Mouse (Mus musculus): Measurements from ENCODE around the gene Gm49396. TPM values are rescaled to one million over a fixed set of nuclear protein-coding genes. Genes with fewer than 3 reads are reported as not detected.

The Gm49396 gene
- polyA plus RNA-seq, 2 experiments, result 0.99 to 1.4 TPM

DNA sequence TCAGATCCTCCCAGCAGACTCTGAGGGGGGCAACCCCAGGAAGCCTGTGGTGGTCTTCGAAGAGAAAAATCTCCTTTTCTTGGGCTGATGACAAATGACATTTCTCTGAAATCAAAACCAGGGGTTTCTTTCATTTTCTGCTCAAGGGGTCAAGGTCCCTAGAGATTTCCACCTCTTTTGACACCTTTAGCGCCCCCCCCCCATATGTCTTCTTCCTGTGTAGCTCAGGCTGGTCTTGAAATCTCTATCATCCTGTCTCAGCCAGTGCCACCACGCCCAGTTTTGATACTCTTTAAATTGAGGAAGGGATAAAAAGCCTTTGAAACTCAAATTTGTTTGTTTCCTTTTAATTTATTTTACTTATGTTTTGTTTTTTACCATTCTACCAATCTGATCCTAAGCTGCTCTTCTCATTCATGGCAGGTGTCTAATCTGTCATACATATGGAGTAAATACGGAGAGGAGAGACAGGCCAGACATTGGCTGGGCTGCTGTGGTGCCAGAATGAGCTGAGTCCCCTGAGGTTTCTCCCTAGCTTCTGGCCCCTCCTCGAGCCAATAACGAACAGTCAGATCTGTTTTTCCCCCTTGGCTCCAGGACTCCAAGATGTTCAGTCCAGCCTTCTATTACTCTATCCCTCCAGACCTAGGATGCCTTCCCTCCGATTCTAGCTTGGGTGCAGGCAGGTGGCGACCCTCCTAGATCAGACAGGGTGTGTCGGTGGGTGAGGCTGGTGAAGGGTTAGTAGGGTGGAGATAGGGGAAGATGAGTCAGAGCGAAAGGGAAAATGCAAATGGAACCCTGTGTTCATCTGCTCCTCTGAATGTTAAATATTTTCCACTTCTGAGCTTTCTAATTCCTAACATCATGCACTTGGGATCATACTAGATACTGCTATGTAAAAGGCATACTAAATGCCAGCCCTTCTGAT is 30.7 kb downstream of the Gm49396 start:
- Histone ChIP-seq H3K9me3 (ENCODE audit: control insufficient read depth, low read length) (no peaks in the 10 kb centered on the region), H3K27ac (no peak overlapping the region), H3K4me1 (replicated peaks; ENCODE audit: control insufficient read depth in 2 of 2, insufficient read depth in 2 of 2, low read length in 1 of 2) (peaks cover 10 to 19% of the 10 kb centered on the region in 2 experiments; a peak in 3 of 4 replicates), H3K36me3 (replicated peaks; ENCODE audit: control insufficient read depth, insufficient read depth, low read depth) (no peaks in the 10 kb centered on the region), H3K27me3 (ENCODE audit: control insufficient read depth, insufficient read depth, low read length) (no peaks in the 10 kb centered on the region), H3K4me2 (ENCODE audit: low read depth) (no peak overlapping the region), H3K4me3 (ENCODE audit: insufficient read depth in 1 of 2, low read depth in 2 of 2, low read length in 2 of 2) (no peak overlapping the region), H3K9ac (replicated peaks) (no peak overlapping the region; the same call in 1 of the 2 replicates)
- no peak for DNase-seq (ENCODE audit: low read depth in 3 of 3, low spot score in 3 of 3)
- 48% methylated on average over 10 of the region's 10 CpGs for WGBS (ENCODE audit: insufficient replicate concordance)
- ATAC-seq (ENCODE audit: insufficient read depth), result no peak
- TF ChIP-seq CTCF (IDR thresholded peaks at IDR 0.05; ENCODE audit: low read depth) (no peak), EP300 (IDR thresholded peaks at IDR 0.05; ENCODE audit: low read depth) (no peak)

DNA sequence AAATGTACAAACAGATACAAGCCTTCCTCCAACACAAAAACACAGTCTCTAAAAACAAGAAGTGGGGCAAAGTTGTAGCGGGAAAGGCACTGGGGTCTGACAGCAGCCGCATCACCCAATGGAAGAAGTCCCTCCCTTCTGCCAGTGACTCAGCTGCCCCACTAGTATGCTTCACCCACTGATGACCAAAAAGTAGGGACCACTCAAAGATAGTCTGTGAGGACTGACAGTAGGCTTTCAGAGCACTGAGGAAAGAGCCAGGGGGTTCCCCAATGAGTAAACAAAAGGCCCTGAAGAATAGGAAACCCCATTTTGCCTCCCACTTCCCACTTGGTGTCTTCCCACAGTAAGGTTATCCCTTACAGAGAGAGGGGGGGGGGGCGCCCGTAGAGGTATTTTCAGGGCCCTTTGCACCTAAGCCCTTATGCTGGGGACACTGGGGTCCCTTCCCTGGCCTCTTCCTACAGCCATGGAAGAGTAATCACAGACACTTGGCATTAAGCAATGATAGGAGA is 31.4 kb downstream of the Gm49396 start:
- Histone ChIP-seq H3K9me3 (ENCODE audit: control insufficient read depth, low read length) (no peaks in the 10 kb centered on the region), H3K4me1 (replicated peaks; ENCODE audit: control insufficient read depth in 2 of 2, insufficient read depth in 2 of 2, low read length in 1 of 2) (peaks cover 10 to 19% of the 10 kb centered on the region in 2 experiments; a peak in 3 of 4 replicates), H3K27me3 (ENCODE audit: control insufficient read depth, insufficient read depth, low read length) (no peaks in the 10 kb centered on the region), H3K36me3 (replicated peaks; ENCODE audit: control insufficient read depth, insufficient read depth, low read depth) (no peaks in the 10 kb centered on the region), H3K9ac (replicated peaks) (no peak overlapping the region), H3K4me3 (ENCODE audit: insufficient read depth in 1 of 2, low read depth in 2 of 2, low read length in 2 of 2) (no peak overlapping the region), H3K4me2 (ENCODE audit: low read depth) (no peak overlapping the region), H3K27ac (no peak overlapping the region)
- TF ChIP-seq EP300 (IDR thresholded peaks at IDR 0.05; ENCODE audit: low read depth), result no peak
- TF ChIP-seq CTCF (IDR thresholded peaks at IDR 0.05; ENCODE audit: low read depth), result no peak
- WGBS (ENCODE audit: insufficient replicate concordance), result 44% methylated on average over 4 of the region's 4 CpGs
- ATAC-seq (ENCODE audit: insufficient read depth), result no peak
- no peak for DNase-seq (ENCODE audit: low read depth in 3 of 3, low spot score in 3 of 3)

DNA sequence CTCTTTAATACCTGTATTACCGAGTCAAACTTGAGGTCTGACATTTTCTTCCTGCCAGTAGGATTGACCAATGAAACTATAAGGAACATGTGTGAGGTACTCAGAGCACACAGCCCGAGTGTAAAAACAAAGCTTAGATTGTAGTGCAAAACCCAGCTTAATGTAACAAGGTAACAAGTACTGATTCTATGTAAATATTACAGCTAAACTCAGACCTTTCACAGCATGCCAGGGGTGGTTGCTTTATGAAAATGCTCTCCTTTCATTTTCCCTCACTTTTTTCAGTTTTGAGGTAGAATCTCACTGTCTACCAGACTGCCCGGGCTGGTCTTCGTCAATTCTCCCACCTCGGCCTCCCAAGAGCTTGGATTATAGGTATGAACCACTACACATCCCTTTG is 32.9 kb downstream of the Gm49396 start:
- Histone ChIP-seq H3K9ac (replicated peaks) (no peak overlapping the region), H3K4me1 (replicated peaks; ENCODE audit: control insufficient read depth in 2 of 2, insufficient read depth in 2 of 2, low read length in 1 of 2) (peaks cover 6 to 16% of the 10 kb centered on the region in 2 experiments; a peak in 3 of 4 replicates), H3K9me3 (ENCODE audit: control insufficient read depth, low read length) (no peaks in the 10 kb centered on the region), H3K36me3 (replicated peaks; ENCODE audit: control insufficient read depth, insufficient read depth, low read depth) (no peaks in the 10 kb centered on the region), H3K4me3 (ENCODE audit: insufficient read depth in 1 of 2, low read depth in 2 of 2, low read length in 2 of 2) (no peak overlapping the region), H3K27me3 (ENCODE audit: control insufficient read depth, insufficient read depth, low read length) (no peaks in the 10 kb centered on the region), H3K27ac (no peak overlapping the region), H3K4me2 (ENCODE audit: low read depth) (no peak overlapping the region)
- TF ChIP-seq CTCF (IDR thresholded peaks at IDR 0.05; ENCODE audit: low read depth), result no peak
- no peak for TF ChIP-seq EP300 (IDR thresholded peaks at IDR 0.05; ENCODE audit: low read depth)
- ATAC-seq (ENCODE audit: insufficient read depth) (no peak), DNase-seq (ENCODE audit: low read depth in 3 of 3, low spot score in 3 of 3) (no peak)
- 63% methylated on average over 5 of the region's 5 CpGs for WGBS (ENCODE audit: insufficient replicate concordance)

DNA sequence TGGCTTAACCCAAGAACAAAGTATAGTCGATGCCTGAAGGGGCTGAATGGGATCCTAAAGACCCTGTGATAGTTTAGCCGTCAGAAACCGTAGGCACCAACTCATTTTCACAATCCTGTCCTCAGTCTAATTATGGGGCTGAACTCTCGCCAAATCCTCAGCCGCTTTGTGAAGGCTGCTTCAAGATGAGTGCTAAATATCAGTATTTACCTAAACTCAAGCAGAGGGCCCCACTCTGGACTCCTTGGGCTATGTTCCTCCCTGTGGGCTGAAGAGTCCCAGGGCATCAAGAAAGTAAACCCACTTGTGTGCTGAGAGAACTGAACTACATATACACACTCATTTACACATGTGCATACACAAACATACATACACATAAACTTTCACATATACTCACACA is 33.7 kb downstream of the Gm49396 start:
- Histone ChIP-seq H3K4me1 (replicated peaks; ENCODE audit: control insufficient read depth in 2 of 2, insufficient read depth in 2 of 2, low read length in 1 of 2) (peaks cover 6 to 16% of the 10 kb centered on the region in 2 experiments; a peak in 3 of 4 replicates), H3K27me3 (ENCODE audit: control insufficient read depth, insufficient read depth, low read length) (no peaks in the 10 kb centered on the region), H3K27ac (no peak overlapping the region), H3K4me3 (ENCODE audit: insufficient read depth in 1 of 2, low read depth in 2 of 2, low read length in 2 of 2) (no peak overlapping the region), H3K36me3 (replicated peaks; ENCODE audit: control insufficient read depth, insufficient read depth, low read depth) (no peaks in the 10 kb centered on the region), H3K9ac (replicated peaks) (no peak overlapping the region), H3K9me3 (ENCODE audit: control insufficient read depth, low read length) (no peaks in the 10 kb centered on the region), H3K4me2 (ENCODE audit: low read depth) (no peak overlapping the region)
- TF ChIP-seq EP300 (IDR thresholded peaks at IDR 0.05; ENCODE audit: low read depth) (no peak), CTCF (IDR thresholded peaks at IDR 0.05; ENCODE audit: low read depth) (no peak)
- DNase-seq (ENCODE audit: low read depth in 3 of 3, low spot score in 3 of 3) (no peak), ATAC-seq (ENCODE audit: insufficient read depth) (no peak)
- 56% methylated on average over 5 of the region's 5 CpGs for WGBS (ENCODE audit: insufficient replicate concordance)

DNA sequence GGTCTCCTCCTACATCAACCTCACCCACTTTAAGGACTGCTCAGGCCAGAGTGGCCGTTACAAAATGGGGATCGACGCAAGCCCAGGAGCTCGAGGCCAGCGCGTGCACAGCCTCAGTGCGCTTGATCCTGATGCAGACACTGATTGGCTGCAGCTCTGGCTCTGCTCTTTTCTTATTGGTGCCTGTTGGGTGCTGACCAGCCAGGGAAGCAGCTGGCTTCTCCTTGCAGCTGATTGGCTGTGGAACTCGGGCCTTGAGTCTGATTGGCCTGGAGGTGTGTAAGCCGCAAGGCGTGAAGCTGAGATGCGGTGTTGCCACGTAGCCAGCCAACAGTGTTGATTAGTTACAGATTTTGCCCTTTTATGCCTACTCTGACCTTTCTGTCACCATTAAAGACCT is 35.6 kb downstream of the Gm49396 start, which contains the start of gene Zbtb32:
Gene Zbtb32, minus strand, starts transcription at position 124 of the 400 bp plus-strand sequence.
- TF ChIP-seq EP300 (IDR thresholded peaks at IDR 0.05; ENCODE audit: low read depth) (no peak), CTCF (IDR thresholded peaks at IDR 0.05; ENCODE audit: low read depth) (no peak)
- WGBS (ENCODE audit: insufficient replicate concordance), result 87% methylated on average over 12 of the region's 12 CpGs
- no peak for DNase-seq (ENCODE audit: low read depth in 3 of 3, low spot score in 3 of 3)
- H3K27ac ChIP-seq, result no peak within 1 kb of the TSS
- no peaks in the 10 kb centered on the region for H3K9me3 ChIP-seq (ENCODE audit: control insufficient read depth, low read length)
- H3K27me3 ChIP-seq (ENCODE audit: control insufficient read depth, insufficient read depth, low read length), result no peaks in the 10 kb centered on the region
- no peak for ATAC-seq (ENCODE audit: insufficient read depth)
- H3K36me3 ChIP-seq (replicated peaks; ENCODE audit: control insufficient read depth, insufficient read depth, low read depth), result no peaks in the 10 kb centered on the region
- no peak within 1 kb of the TSS; the same call in 1 of the 2 replicates for H3K9ac ChIP-seq (replicated peaks)
- H3K4me2 ChIP-seq (ENCODE audit: low read depth), result peak within 1 kb of the TSS; percentile 23
- no peak within 1 kb of the TSS for H3K4me3 ChIP-seq (ENCODE audit: insufficient read depth in 1 of 2, low read depth in 2 of 2, low read length in 2 of 2)
- H3K4me1 ChIP-seq (replicated peaks; ENCODE audit: control insufficient read depth in 2 of 2, insufficient read depth in 2 of 2, low read length in 1 of 2), result peaks cover 6 to 11% of the 10 kb centered on the region in 2 experiments; a peak in 3 of 4 replicates
